Mouse (Mus musculus) intestine, postnatal 0 days (tissue): Measurements from ENCODE around the gene Crygd. TPM values are rescaled to one million over a fixed set of nuclear protein-coding genes. Genes with fewer than 3 reads are reported as not detected.

Experiments
- ATAC-seq: fragments of 200-750 bp; cut with Nextera tagmentation; 2 replicates; pipeline ENCODE4 v1.8.0; 2017; ENCODE audit warnings: mild to moderate bottlenecking, moderate TSS enrichment, moderate library complexity
- H3K27ac ChIP-seq: fragments of 300-500 bp; sonication (generic); 2 replicates; pipeline ENCODE4 v1.5.1; 2014; ENCODE audit warnings: mild to moderate bottlenecking, low read depth, low read length, moderate library complexity
- H3K27me3 ChIP-seq: fragments of 300-500 bp; sonication (generic); replicated peaks from 2 replicates; pipeline ENCODE4 v1.6.1; 2014; ENCODE audit warnings: low read length, mixed read lengths; ENCODE audit not compliant: control insufficient read depth, insufficient read depth
- H3K36me3 ChIP-seq: fragments of 300-500 bp; sonication (generic); 2 replicates; pipeline ENCODE4 v1.6.1; 2014; ENCODE audit warnings: mild to moderate bottlenecking, moderate library complexity; ENCODE audit not compliant: control insufficient read depth, insufficient read depth
- H3K4me1 ChIP-seq: fragments of 300-500 bp; sonication (generic); replicated peaks from 2 replicates; pipeline ENCODE4 v1.6.1; 2014; ENCODE audit warnings: antibody characterized with exemption, low read length, mixed read lengths; ENCODE audit not compliant: control insufficient read depth, insufficient read depth
- H3K4me2 ChIP-seq: fragments of 300-500 bp; sonication (generic); replicated peaks from 2 replicates; pipeline ENCODE4 v1.6.1; 2014; ENCODE audit warnings: low read depth, mild to moderate bottlenecking, moderate library complexity
- H3K4me3 ChIP-seq: fragments of 300-500 bp; sonication (generic); 2 replicates; pipeline ENCODE4 v1.5.1; 2014; ENCODE audit warnings: low read depth, low read length
- H3K9ac ChIP-seq: fragments of 300-500 bp; sonication (generic); 2 replicates; pipeline ENCODE4 v1.6.1; 2014; ENCODE audit warnings: mild to moderate bottlenecking, low read depth, low read length
- H3K9me3 ChIP-seq: fragments of 300-500 bp; sonication (generic); 2 replicates; pipeline ENCODE4 v1.6.1; 2016; ENCODE audit warnings: mixed run types; ENCODE audit not compliant: control insufficient read depth
- CTCF ChIP-seq: sonication (generic); IDR thresholded peaks from 2 replicates; pipeline ENCODE4 v1.5.1; 2016; ENCODE audit warnings: low read depth, mild to moderate bottlenecking, control low read depth, antibody characterized with exemption, moderate library complexity
- WGBS: fragments of 180-500 bp; shearing (Covaris S2); extraction: QIAGEN DNeasy Blood & Tissue Kit; methylation state at CpG from one replicate; pipeline ENCODE4 v1.1.7; 2014; 5-methylcytosine and 5-hydroxymethylcytosine counted together
- polyA plus RNA-seq: library from polyadenylated mRNA; unstranded; fragments of >200 nt; fragmentation: Nextera tagmentation; extraction: Ambion mirVana; gene quantifications from 2 replicates; pipeline ENCODE4 v1.2.1, GENCODE M21; 2015

Gene Crygd
- polyA plus RNA-seq, 1 experiment from 2014 or later: not detected

DNA sequence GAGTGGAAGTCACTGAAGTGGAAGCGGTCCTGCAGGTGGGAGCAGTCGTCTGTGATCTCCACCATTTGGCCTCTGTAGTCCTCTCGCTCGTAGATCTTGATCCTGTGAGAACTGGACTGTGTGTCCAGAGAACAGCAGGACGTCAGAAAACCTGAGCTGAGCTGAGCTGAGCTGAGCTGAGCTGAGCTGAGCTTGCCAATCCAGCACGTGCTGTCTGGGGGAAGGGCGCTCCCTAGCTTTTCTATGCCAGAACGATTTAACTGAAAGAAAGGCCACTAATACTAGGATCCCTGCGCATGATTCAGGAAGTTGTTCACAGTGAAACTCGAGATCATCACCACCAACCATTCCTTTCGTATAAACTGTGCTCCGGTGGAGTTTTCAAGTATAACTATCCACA is 14.5 kb downstream of the Crygd start:
- H3K4me2 ChIP-seq: no peak overlapping the region
- no peak overlapping the region for H3K27ac ChIP-seq
- H3K4me1 ChIP-seq: no peaks in the 10 kb centered on the region
- H3K27me3 ChIP-seq: no peaks in the 10 kb centered on the region
- H3K4me3 ChIP-seq: no peak overlapping the region
- WGBS: 62% methylated on average over 12 of the region's 12 CpGs
- no peak overlapping the region for H3K9ac ChIP-seq
- no peaks in the 10 kb centered on the region for H3K9me3 ChIP-seq
- H3K36me3 ChIP-seq: no peaks in the 10 kb centered on the region
- ATAC-seq: no peak
- no peak for TF ChIP-seq CTCF

GRCm38 (mm10) chr1:65046401-65047109 is 16.7 kb downstream of the Crygd start:
- Histone ChIP-seq H3K36me3 (no peaks in the 10 kb centered on the region), H3K27me3 (no peaks in the 10 kb centered on the region), H3K27ac (no peak overlapping the region), H3K9ac (no peak overlapping the region), H3K9me3 (no peaks in the 10 kb centered on the region), H3K4me3 (no peak overlapping the region), H3K4me2 (no peak overlapping the region), H3K4me1 (no peaks in the 10 kb centered on the region)
- no peak for ATAC-seq
- 33% methylated on average over 8 of the region's 8 CpGs for WGBS
- peak; percentile 79 for TF ChIP-seq CTCF

DNA sequence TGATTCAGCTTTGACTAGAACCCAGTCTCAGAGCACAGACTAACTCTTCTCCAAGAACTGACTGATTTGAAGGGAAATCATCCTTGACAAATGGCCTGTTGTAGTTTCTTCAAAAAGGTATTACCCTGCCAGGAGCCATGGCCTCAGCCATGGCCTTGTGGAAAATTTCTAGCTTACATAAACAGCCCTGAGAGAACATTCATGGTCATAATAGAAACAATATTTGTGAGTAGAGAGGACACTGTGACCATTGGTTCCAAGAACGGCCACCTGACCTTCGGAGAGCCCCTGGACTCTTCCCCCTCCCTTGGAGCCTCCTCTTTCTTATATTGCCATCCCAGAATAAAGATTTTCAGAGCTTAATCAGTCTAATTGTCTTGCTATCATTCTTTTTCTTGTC is 19.8 kb downstream of the Crygd start:
- no peak overlapping the region for H3K9ac ChIP-seq
- H3K4me1 ChIP-seq: no peaks in the 10 kb centered on the region
- WGBS: 82% methylated on average over 2 of the region's 2 CpGs
- H3K4me2 ChIP-seq: no peak overlapping the region
- no peak for TF ChIP-seq CTCF
- H3K27me3 ChIP-seq: no peaks in the 10 kb centered on the region
- no peak for ATAC-seq
- no peaks in the 10 kb centered on the region for H3K9me3 ChIP-seq
- H3K27ac ChIP-seq: no peak overlapping the region
- H3K36me3 ChIP-seq: no peaks in the 10 kb centered on the region
- H3K4me3 ChIP-seq: no peak overlapping the region

DNA sequence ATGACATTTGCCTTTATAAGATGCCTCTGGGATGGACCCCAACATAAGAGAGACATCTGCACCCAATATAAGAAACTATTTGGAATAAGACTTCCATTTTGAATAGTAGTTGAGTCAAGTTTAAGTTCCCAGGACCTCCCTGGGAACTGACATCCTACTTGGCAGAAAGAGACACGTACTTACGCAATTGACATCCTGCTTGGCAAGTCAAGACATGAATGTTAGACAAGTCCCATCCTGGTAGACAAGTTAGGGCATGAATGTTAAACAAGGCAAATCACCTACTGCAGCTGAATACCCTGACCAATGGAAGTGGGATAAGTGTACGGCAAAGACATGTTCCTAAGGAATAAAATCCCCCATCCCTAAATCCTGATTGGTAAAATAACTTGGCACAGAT is 21.4 kb downstream of the Crygd start:
- Histone ChIP-seq H3K27me3 (no peaks in the 10 kb centered on the region), H3K9me3 (no peaks in the 10 kb centered on the region), H3K9ac (no peak overlapping the region), H3K4me1 (no peaks in the 10 kb centered on the region), H3K36me3 (no peaks in the 10 kb centered on the region), H3K4me3 (no peak overlapping the region), H3K27ac (no peak overlapping the region), H3K4me2 (no peak overlapping the region)
- no peak for TF ChIP-seq CTCF
- no peak for ATAC-seq
- 94% methylated on average over 3 of the region's 3 CpGs for WGBS

GRCm38 (mm10) chr1:65040806-65041205 is 22.4 kb downstream of the Crygd start:
- no peaks in the 10 kb centered on the region for H3K36me3 ChIP-seq
- no peaks in the 10 kb centered on the region for H3K9me3 ChIP-seq
- ATAC-seq: no peak
- H3K27me3 ChIP-seq: no peaks in the 10 kb centered on the region
- no peak overlapping the region for H3K4me3 ChIP-seq
- TF ChIP-seq CTCF: no peak
- H3K4me1 ChIP-seq: no peaks in the 10 kb centered on the region
- no peak overlapping the region for H3K9ac ChIP-seq
- no peak overlapping the region for H3K4me2 ChIP-seq
- 63% methylated on average over 6 of the region's 6 CpGs for WGBS
- H3K27ac ChIP-seq: no peak overlapping the region

DNA sequence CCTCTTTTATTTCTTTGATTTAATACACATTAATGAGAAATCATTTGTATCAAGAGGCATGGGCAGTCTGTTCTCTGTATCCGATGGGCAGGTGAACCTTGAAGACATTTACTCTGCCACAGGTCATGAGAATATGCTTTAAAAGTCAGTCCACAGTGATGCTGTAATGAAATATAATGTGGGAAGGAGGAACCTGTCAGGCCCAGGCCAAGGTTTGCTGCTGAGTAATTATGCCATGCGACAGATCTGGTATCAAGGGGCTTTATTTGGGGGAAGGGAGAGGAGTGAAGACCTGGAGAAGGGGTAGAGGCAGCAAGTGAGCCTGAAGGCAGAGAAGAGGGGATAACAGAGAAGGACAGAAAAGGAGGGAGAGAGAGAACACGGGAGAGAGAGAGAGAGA is 23.6 kb downstream of the Crygd start:
- ATAC-seq: no peak

More for the DNA sequence above, 23.6 kb downstream of the Crygd start:
- Histone ChIP-seq H3K4me1 (no peaks in the 10 kb centered on the region), H3K27me3 (no peaks in the 10 kb centered on the region), H3K9me3 (no peaks in the 10 kb centered on the region), H3K36me3 (no peaks in the 10 kb centered on the region), H3K27ac (no peak overlapping the region), H3K4me2 (no peak overlapping the region), H3K4me3 (no peak overlapping the region), H3K9ac (no peak overlapping the region)
- WGBS: 73% methylated on average over 3 of the region's 3 CpGs
- TF ChIP-seq CTCF: no peak
